Mouse (Mus musculus) MEL (cell line): ENCODE measurements around the gene Wdr24.

Source experiments
- CHD1 ChIP-seq: IDR thresholded peaks from 2 replicates; pipeline ENCODE4 v1.6.1; 2012; ENCODE audit warnings: low read depth, mild to moderate bottlenecking, inconsistent platforms, low read length, improper control_type of control experiment
- CTCF ChIP-seq, 3 experiments: IDR thresholded peaks in 2 of 3; conservative IDR thresholded peaks in 1 of 3; 2 replicates each; pipeline ENCODE4 v1.5.1; 2011 to 2012; ENCODE audit warnings: low read length in 3 of 3, low read depth in 2 of 3, mild to moderate bottlenecking in 2 of 3, improper control_type of control experiment in 1 of 3, inconsistent platforms in 1 of 3, mixed read lengths in 1 of 3, moderate library complexity in 1 of 3; ENCODE audit not compliant: control insufficient read depth in 1 of 3, insufficient read depth in 1 of 3, poor library complexity in 1 of 3, severe bottlenecking in 1 of 3
- ETS1 ChIP-seq: IDR thresholded peaks from 2 replicates; pipeline ENCODE4 v1.6.1; 2012; ENCODE audit warnings: low read depth, mild to moderate bottlenecking, inconsistent platforms, low read length, improper control_type of control experiment, moderate library complexity
- GABPA ChIP-seq: IDR thresholded peaks from 2 replicates; pipeline ENCODE4 v1.6.1; 2012; ENCODE audit warnings: low read depth, mild to moderate bottlenecking, inconsistent platforms, low read length, improper control_type of control experiment, moderate library complexity
- JUND ChIP-seq: IDR thresholded peaks from 2 replicates; pipeline ENCODE4 v1.6.1; 2011; ENCODE audit warnings: low read depth, mild to moderate bottlenecking, improper control_type of control experiment, low read length
- RAD21 ChIP-seq: IDR thresholded peaks from 2 replicates; pipeline ENCODE4 v1.6.1; 2011; ENCODE audit warnings: mild to moderate bottlenecking, low read depth, low read length, improper control_type of control experiment
- USF1 ChIP-seq: IDR thresholded peaks from 2 replicates; pipeline ENCODE4 v1.6.1; 2014; ENCODE audit warnings: low read depth, mild to moderate bottlenecking, inconsistent platforms, low read length, improper control_type of control experiment, moderate library complexity

DNA sequence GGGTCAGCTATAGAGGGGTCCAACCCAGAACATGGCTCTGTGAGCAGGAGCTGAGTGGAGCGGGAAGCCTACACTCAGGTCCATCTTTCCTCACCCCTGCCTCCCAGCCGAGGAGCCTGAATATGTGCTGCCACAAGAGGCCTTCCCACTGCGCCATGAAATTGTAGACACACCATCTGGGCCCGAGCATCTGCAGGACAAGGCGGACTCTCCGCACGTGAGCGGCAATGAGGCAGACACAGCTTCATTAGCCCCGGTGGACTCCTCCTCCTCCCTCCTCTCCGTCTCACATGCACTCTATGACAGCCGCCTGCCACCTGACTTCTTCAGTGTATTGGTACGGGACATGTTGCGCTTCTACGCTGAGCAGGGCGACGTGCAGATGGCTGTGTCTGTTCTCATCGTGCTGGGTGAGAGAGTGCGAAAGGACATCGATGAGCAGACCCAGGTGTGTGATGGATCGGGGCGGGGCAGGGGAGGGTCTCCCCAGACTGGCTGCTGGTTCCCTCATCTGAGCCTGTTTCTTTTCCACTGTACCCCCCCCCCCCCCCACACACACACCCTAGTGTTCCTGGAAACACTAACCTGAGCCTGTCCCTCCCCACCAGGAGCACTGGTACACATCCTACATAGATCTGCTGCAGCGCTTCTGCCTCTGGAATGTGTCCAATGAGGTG lies 4.3 kb downstream of the Wdr24 start:
- TF ChIP-seq JUND, result no peak
- no peak for TF ChIP-seq RAD21
- TF ChIP-seq GABPA, result no peak
- no peak for TF ChIP-seq CTCF (IDR thresholded peaks at IDR 0.05 in 2 of 3, conservative IDR thresholded peaks at IDR 0.05 in 1 of 3; ENCODE audit: control insufficient read depth in 1 of 3, insufficient read depth in 1 of 3, low read depth in 2 of 3, low read length in 3 of 3, poor library complexity in 1 of 3, severe bottlenecking in 1 of 3)
- no peak for TF ChIP-seq ETS1
- TF ChIP-seq CHD1, result no peak
- no peak for TF ChIP-seq USF1
